Mouse (Mus musculus): ENCODE data around the gene Rnase11.
"Not testable (repeated sequence)": the region's sequence is repeated elsewhere in the genome, so short reads cannot be mapped to it uniquely, and the experiment has no call there.

The Rnase11 gene

DNA sequence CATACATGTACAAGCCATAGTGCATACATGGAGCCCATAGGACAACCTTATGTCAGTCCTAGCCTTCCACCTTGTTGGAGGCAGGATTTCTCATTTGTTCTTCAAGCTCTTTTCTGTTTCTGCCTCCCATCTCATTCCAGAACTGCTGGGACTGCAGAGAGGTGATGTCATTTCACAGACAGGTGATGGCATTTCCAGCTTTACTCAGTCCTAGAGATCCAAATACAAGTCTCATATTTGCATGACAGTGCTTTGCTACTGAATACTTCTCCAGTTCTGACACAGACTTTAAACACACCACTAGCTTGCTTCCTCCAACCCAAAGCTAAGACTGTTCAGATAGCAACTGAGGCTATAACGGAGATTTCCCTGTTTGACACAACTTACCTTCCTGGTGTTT is 29.2 kb upstream of the Rnase11 start:
- no peak for DNase-seq

DNA sequence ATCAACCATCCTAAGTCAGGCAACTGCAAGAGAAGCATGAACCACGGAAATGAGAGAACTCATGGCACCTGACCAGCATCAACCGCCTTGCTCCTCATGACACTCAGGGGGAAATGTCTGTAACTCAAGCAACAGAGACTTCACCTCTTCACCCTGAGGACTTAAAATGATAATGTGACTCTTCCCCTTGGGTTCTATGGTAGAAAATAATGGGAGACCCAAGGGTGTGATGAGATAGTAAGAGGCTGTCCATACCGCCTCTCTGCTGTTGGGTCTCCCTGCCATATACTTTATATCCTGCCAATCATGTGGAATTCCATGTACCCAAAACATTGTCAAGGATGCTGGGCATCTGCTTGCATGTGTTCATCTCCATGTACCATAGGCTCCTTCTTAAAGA is 24.4 kb upstream of the Rnase11 start, which contains the start of gene Olfr750:
Olfr750 (minus strand) TSS at position 101 of the 400 bp plus-strand sequence.
- DNase-seq: no peak

DNA sequence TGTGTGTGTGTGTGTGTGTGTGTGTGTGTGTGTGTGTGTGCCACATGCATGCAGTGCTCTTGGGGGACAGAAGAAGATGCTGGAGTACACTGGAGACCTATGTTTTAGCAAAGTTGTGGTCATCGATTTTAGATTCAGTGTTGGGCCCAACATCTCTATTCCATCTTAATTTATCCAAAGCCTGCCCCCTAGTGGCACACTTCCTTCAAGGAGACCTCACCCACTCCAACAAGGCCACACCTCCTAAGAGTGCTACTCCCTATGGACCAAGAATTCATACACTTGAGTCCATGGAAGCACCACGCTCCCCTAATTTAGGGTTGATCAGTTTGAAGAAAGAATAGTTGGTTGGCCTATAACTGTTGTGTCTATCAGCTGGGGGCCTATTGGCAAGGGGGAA is 19.7 kb upstream of the Rnase11 start:
- peak; percentile 79 to 83 for DNase-seq

DNA sequence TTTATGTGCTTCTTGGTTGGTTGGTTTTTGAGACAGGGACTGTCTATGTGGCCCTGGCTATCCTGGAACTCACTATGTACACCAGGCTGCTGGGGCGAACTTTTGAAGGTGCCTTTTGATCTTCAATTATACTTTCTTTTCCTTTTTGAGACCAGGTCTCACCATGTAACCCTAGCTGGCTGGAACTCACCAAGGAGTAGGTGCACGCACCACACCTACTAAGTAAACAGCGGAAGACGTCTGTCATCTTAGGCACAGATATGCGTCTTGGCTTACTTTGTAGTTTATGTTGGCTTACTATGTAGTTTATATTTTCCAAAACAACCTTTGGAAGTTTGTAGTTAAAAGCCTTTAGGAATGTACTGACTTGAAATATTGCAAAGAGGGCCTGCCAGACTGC is 19.0 kb upstream of the Rnase11 start:
- no peak for DNase-seq

DNA sequence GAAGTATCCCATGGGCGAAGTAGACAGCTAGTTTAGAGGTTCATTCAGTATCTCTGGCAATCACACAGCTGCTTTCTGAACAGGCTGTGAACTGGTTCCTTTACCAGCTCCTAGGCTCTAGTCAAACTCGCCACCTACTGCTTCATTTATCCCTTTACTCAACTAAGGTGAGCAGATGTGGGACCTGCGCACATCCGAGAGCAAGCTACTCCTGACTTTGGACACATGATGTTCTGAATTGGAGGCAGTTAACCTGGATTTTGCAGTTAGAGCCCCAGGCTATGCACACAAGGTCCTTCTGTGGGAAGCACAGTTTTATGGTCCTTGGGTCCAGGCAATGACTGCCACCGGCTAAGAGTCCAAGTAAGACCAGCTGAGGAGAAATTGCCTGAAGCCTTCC is 10.8 kb upstream of the Rnase11 start:
- no peak for DNase-seq

DNA sequence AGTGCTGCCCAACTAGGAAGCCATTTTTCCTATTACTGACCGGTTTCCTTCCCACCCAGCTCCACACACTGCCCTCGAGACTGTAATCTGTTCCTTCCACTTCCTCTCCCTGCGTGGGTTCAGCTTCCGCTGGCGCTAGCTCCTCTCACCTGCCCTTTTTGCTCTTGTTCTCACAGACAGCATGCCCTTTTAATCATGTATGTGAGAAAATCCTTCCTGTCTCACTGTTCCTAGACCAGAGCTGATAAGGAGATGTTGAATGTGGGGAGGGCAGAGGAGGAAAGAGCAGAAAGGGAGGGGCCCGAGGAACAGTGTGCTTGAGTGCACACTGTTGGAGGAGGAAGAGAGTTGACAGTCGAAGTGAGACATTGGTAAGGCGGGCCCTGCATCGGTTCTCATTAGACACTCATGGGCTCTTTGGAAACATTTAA is 7.5 kb upstream of the Rnase11 start, which contains the start of gene Rnase12:
Rnase12 (minus strand) TSS at position 261 of the 431 bp plus-strand sequence.
- DNase-seq: peak; percentile 32 to 37

DNA sequence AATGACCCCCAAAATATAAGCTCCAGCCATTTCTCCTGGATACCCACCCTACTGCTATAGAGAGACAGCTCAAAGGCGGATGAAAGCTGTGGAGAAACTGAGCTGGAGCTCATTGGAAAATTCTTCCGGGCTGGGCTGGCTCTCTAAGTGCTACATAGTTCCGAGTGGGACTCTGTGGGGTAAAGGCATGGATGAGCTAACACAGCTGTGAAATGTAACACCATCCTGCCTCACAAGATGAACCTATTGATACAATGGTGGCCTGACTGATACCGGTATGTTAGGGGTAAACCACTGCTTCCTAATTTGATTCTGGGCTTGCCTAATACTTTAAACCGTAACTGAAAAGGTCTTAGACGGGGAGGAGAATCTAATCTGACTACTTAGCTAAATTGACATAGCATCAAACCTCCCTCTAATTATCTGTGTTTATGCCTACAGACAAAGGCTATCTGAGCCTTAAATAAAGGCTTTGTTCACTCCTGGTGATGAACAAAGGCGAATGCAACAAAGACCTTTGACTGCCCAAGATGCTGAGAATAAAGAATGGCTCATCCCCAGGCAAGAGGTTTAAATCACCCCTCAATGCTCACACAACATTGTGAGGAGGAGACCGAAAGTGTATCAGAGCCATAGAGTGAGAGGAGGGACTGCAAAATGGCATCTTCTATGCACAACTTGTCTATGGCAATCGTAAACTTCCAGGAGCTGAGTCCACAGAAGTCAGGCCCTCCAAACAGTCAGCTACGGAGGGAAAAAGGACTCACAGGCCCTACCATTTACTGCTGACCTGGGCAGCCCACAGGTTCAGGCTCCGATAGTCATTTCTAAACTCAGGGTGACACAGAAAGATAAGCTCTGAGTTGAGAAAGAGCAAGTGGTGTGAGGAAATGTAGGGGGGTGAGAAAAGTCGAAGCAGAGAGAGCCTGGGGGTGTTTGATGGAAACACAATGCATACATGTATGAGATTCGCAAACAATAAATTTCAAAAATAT is 4.6 kb upstream of the Rnase11 start:
- DNase-seq: no peak

DNA sequence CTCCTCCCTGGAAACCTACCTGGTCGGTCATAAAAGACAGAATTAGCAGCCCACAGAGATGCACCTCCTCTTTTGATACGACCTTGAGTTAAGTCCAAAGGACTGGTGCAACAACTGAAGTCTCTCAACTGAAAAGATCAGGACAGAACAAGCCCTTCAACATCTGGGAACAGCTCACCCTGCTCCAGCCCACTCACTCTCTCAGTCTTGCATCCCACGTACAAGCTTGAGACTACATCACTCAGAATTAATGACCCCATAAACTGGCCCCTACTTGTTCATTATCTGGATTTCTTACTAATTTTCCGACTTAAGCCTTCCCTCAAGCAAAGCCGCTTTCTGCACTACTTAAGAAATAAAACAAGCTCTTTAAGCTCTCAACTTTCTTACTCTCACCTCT is 3.2 kb upstream of the Rnase11 start:
- no peak for DNase-seq

DNA sequence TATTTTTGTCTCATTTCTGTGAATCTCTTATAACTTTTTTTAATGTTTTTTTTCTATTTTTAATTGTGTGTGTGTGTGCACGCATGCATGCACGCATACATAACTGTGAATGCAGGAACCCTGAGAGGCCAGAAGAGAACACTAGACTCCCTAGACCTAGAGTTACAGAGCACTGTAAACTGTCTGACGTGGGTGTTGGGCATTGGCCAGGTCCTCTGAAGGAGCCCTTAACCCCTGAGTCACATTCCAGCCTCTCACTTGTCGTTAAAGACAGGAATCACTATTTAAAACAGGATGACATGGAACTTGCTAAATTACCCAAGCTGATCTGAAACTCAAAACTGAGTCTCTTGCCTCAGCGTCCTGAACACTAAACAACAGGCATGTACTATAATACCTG is 2.0 kb upstream of the Rnase11 start:
- DNase-seq: no peak

DNA sequence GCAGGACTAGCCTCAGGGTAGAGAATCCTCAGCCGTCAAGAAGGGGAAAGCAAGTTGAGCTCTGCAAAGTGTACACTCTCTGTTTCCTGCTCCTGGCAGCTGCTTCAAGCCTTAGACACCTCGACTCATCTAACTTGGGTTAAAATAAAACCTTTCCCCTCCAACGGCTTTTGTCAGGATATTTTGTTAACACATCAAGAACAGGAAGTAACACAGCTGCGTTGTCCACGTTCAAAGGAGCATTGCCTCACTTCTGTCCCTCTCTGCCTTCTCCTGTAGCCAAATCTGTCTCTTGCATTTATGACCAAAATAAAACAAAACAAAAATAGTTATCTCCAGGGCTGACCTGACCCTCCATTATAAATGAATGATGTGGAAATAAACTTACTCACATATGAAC is 2.1 kb downstream of the Rnase11 start:
- DNase-seq: no peak

DNA sequence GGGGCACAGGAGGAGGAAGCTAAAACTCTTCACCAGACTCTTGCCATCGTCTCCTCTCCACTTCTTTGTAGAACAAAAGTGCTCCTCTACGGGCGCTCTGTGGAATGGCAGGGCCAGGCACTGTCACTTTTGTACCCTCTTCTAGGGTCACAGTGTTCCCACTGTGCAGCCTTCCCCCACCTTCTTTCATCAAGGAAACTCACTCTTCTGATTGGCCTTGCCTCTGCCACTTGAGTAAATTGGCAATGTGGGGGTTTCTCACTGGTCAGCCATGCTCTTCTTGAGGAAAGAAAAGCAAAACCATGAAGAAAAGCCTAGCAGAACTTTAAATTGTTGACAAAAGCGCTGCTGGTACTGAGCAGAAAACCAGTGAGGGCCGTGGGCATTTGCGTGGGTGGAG is 8.2 kb downstream of the Rnase11 start, which contains the start of gene Rnase9:
Rnase9 (minus strand) TSS at position 101 of the 400 bp plus-strand sequence.
- no peak for DNase-seq

DNA sequence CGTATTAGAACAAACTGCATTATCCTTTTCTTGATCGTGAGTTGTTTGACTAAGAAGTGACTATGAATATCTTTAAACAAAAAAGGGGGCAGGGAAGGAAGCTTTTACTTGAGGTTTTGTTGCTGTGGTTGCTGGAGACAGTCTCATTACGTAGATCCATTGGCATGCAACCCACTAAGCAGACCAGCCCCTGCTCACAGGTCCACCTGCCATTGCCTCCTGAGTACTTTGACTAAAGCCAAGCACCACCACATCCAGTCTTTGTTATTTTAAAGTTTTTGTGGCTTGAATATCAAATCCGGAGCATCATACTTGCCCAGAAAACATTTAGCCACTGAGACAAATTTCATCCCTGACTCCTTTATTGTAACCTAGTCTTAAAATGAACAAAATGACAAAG is 13.7 kb downstream of the Rnase11 start:
- DNase-seq: no peak

DNA sequence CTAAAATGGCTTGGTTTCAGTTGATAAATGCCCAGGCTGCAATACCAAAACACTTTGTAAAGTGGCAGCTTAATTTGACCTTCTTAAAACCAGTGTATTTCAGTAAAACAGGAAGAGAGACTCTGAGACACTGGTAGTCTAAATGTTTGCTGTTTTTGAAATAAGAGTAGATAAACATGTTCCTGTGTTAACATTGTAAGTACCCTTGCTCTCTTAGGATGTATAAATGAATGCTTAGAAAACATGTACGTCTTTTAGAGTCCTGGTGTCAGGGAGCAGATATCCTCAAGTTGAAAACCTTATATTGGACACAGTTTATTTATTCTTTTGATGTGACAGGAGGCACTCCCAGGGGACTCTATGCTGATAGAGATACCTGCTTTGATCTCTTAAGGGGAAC is 14.8 kb downstream of the Rnase11 start:
- DNase-seq: no peak

DNA sequence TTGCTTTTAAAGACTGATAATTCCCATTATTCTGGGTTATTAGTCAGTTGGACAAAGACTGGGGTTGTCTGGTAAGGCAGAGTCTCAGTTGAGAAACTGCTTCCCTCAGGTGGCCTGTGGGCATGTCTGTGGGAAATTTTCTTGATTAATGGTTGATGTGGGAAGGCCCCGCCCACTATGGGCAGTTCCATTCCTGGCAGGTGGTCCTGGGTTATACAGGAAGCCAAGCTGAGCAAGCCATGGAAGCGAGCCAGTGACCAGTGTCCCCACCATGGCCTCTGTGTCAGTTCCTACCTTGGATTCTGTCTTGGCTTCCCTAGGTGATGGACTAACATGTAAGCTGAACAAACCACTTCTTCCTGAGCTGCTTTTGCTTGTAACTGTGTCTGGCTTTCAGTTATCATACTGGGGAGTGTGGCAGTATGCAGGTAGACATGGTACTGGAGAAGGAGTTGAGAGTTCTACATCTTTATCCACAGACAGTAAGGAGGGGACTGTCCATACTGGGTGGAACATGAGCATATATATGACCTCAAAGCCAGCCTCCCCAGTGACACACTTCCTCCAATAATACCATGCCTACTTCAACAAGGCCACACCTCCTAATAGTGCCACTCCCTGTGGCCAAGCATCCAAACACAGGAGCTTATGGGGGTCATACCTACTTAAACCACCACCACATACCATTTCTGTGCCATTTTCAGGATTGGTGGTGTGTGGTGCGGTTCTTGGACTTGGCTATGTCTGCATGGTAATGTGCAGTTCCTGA is 22.4 kb downstream of the Rnase11 start:
- no peak for DNase-seq

DNA sequence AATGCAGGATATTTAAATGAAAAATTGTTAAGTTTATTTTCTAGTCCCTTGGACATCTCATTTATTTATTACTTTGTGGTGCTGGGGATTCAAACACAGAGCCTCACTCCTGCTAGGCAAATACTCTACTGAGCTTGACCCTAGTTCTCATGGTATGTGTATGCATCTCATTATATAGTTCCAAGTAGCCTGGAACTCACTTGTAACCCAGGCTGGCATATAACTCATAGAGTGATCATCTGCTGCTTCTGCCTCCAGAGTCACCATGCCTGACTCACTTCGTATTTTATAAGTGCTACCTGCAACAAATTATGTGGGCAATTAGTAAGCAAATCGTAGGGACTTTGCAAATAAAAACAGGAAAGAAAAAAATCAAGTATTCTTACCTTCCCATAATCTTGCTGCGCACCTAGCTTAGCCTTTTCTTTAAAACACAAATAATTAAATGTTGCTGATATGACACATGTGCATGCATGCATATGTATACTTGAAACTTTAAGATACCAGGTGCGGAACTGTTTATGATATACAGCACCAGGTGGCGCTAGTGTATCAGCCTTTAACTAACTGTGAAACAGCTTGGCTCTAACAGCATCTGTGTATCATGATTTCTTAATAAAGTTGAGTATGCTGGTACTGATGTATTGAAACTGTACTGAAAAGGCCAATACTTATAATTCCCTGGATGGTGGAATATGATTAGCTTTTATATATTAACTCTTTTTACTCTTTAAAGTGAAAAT is 23.4 kb downstream of the Rnase11 start:
- peak; percentile 80 to 82 for DNase-seq

DNA sequence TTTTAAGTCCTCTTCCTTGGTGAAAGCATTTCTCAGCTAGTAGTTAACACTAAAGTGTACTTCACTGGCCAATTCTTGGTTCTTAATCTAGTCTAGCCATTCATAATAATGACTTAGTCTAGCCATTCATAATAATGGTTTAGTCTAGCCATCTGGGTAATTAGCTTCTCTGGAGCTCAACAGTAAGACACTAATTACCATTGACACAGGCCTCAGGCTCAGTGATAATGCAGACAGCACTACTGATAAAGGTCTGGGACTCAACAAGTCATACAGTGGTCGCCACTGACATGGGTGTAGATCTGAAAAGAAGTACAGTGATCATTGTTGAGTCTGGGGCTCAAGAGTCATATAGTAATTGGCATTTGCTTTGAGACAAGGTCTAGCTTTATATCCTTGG is 25.1 kb downstream of the Rnase11 start:
- DNase-seq: no peak

DNA sequence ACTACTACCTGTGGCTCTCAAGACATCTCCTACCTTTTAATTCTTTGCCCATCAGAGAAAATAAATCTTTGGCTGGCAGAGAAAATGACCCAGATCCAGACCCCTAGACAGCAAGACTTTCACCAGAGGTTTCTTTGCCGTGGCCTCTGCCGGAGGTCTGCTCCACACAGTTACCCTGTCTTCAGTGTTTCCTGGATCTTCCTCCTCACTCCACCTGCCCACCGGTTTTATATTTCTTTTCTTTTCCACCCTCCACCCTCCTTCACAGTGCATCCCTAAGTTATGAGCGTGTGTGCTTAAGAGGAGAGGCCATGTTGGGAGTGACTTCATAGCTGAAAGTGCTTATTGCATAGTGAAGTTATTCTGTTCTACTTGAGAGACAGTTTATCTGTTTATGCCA is 26.5 kb downstream of the Rnase11 start:
- no peak for DNase-seq

DNA sequence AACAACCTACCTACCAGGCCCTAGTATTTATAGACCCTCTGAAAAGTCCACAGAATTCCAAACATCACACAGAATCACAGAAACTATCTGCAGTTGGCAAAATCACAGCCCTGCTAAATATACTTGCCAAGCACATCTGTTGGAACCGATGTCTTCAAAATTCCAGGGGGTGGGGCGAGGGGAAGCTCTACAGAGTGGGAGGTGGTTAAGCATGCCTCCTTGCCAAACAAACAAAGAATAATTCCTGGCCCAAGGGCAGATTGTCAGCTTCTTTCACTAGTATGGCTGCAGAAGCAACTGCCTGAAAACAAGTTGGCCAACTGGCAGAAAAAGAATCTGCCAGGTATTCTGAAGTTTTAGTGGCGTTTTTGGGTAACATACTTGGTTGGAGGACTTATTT is 32.7 kb downstream of the Rnase11 start:
- DNase-seq: no peak

DNA sequence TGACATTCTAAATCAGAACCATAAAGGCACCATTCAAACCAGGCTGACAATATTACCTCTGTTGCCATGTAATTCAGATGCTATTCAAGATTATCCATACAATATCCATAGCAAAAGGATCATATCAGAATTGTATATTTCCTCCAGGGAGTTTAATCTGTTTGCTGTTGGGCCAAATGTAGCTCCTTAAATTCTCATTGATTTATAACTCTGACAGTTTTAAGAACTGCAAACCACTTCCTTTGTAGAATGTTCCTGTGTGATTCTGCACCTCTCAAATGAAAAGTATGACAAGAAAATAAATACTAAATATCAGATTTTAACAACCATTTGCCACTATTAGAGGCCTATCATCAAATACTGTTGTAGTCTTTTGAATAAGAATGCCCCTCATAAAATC is 34.2 kb downstream of the Rnase11 start:
- DNase-seq: no peak

DNA sequence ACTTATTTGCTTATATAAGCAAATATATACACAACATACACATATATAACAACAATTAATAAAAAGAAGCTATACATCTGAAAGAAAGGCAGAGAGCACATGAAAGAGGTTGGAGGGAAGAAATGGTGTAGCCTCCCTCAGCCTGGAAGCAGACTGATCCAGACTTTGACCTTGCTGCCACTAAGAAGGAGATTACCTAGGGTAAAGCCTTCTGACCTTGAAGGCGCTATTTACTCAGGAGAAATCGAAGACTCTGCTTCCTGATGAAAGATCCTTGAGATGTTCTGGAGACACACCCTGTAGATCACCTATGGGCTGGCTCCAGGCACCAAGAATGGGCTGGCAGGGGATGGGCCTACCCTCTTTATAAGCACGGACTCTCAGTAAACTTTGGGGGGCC is 35.2 kb downstream of the Rnase11 start:
- not testable (repeated sequence) for DNase-seq

DNA sequence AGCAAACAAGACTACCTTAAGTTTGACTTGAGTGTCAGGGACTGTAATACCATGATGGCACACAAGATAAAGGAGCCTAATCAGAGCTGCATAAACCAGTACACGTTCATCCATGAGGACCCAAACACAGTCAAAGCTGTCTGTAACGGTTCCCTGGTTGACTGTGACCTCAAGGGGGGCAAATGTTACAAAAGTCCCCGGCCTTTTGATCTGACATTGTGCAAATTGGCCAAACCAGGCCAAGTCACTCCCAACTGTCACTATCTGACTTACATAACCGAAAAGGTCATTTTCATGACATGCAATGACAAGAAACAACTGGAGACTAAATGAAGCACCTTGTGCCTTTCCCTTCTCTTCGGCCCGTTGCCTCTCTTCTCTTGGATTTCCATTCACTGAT is 40.4 kb downstream of the Rnase11 start:
- no peak for DNase-seq

DNA sequence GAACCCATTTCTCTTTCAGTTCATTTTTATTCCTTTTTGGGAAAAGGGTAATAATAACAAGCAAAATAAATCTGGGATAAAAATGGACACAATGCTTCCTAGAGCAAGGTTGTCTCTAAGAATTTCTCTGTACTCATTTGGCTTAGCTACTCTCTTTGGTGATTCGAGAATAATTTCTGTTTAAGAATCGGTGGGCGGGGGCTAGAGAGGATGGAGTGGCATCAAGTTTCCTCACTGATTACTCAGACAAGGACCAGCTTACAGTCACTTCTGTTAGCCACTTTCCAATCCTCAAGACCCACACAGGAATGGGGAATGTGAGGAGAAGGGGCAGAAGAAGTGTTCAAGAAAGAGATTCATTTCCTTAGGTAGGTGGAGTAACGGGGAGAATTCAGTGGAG is 41.2 kb downstream of the Rnase11 start:
- no peak for DNase-seq
